Mouse (Mus musculus) heart, adult 2 months (tissue): ENCODE results near the gene Cnst.

Source experiments
- CTCF ChIP-seq: fragments of 200-600 bp; IDR thresholded peaks from 2 replicates; pipeline ENCODE4 v1.8.1; 2022; ENCODE audit warnings: antibody characterized with exemption, mild to moderate bottlenecking, moderate library complexity
- POLR2A ChIP-seq: fragments of 200-500 bp; IDR thresholded peaks from 2 replicates; pipeline ENCODE4 v1.6.1; 2011; ENCODE audit warnings: mild to moderate bottlenecking, low read depth, low read length, control low read depth; ENCODE audit not compliant: insufficient read depth

GRCm38 (mm10) chr1:179517713-179518465 is 28.3 kb upstream of the Cnst start, which contains the start of gene Smyd3:
- TF ChIP-seq POLR2A = peak; percentile 85
- peak; percentile 82 for TF ChIP-seq CTCF
